Mouse (Mus musculus) heart, postnatal 0 days (tissue): Measurements from ENCODE around the gene Nub1.

Experiments
- CTCF ChIP-seq: IDR thresholded peaks from 2 replicates; pipeline ENCODE4 v1.5.1; 2016; ENCODE audit warnings: antibody characterized with exemption, control low read depth, low read depth
- EP300 ChIP-seq: IDR thresholded peaks from 2 replicates; pipeline ENCODE4 v1.6.1; 2016; ENCODE audit warnings: antibody characterized with exemption, low read depth

GRCm38 (mm10) chr5:24726901-24727836, 41.8 kb downstream of the Nub1 start:
- TF ChIP-seq CTCF (no peak), EP300 (no peak)
